Mouse (Mus musculus): Measurements from ENCODE around the gene Rubcnl.
A peak's percentile ranks its signal among the peaks of the same experiment; 100 is the strongest.

Gene Rubcnl

DNA sequence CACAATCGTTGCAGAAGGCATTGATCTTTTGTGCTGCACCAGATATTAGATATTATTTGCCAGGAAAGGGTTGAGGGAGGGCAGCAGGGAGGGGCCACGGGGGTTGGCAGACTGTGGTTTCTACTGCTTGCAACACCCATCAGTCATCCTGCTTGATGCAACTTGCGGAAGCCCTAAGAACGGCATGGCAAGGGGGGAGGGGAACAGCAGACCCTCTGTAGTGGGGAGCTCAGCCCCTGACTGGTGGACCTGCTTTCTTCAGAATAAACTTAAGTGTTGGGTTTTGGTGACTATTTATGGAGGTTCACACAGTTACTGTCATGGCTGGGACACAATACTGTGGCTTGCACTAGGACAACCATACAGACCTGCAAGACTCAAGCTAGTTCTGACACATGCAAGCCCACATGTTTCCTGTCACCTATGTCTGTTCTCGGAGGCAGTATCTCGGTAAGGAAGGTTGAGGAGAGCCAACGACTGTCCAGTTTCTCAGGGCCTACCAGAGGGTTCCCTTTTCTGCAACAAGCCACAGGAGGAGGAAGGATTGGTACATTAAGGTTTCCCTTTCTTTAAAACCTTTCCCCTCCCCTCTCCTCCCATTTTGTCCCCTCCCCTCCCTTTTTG is 53.6 kb downstream of the Rubcnl start:
- DNase-seq (ENCODE audit: low spot score), result peak; percentile 51

DNA sequence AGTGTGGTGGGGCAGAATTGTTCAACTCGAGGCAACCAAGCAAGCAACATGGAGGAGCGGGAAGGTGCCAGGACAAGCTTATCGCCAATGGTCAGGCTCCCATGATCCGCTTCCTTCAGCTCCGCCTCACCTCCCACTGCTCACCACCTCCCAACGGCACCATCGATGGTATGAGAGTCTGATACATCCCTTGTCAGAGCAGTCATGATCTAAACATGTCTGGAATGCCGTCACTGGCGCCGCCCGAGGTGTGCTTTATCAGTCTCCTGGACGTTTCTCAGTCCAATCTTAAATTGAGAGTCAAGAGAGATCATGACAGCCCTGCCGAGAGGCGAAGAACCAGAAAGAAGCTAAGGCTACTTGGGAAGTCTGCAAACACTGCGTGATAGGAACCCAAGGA is 55.3 kb downstream of the Rubcnl start:
- DNase-seq (ENCODE audit: low spot score), result no peak

DNA sequence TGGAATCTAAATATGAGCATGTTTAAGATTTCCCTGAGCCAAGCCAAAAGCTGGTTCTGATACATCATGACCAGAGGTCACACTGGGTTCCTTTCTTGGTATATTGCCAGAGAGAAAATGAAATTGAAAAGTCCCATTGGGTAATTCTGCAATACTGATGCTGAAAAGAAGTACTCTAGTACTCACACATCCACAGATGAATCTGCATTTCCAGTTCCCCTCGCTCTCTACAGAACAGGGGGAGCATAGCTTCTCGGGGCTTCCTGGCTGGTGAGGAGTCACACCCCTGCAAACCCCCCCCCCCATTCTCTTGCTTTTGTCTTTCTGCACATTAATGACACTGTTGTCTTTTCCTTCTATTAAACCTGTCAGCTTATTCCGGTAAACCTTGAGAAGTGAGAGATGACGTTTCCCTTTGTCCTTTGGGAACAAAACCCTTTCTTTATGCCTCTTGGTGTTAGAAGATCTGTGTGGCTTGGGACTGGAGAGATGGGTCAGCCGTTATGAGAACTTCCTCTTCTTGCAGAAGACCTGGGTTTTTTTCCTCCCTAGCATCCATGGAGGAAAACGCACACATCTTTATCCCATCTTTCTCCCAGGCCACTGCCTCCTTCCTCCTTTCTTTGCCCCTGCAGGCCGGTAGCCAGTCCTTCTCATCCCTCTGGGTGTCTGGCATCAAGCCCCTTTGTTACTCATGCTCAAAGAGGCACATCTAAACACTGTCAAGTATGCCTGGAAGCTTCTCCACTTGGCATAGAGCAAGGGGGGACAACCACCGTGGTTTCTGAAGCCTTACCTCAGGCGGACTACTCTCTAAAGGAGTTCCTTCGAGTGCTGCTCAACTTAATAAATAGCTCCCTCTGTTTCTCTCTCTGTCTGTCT is 59.7 kb downstream of the Rubcnl start:
- no peak for DNase-seq (ENCODE audit: low spot score)

DNA sequence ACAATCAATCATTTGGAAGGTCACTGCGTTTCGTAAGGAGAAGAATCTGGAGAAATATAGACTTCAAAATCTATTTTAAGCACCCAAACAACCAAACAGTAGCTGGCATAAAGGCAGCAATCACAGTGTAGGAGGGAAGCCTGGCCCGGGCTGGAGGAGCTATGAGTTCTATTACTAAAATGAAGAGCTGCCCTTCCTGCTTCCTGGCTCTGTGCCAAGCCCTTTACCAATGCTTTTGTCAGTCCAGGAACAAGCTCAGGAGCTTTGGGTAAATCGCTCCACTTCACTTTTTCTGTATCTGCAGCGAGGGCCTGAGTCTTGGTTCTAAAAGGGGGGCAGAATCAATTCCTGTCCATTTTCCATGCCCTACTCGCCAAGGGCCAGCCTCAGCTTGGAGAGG is 62.1 kb downstream of the Rubcnl start:
- no peak for DNase-seq (ENCODE audit: low spot score)
